Mouse (Mus musculus) lung, postnatal 0 days (tissue): ENCODE results near the gene Ccdc13.

Experiments
- CTCF ChIP-seq: IDR thresholded peaks from 2 replicates; pipeline ENCODE4 v1.5.1; 2016; ENCODE audit warnings: antibody characterized with exemption, mild to moderate bottlenecking
- EP300 ChIP-seq: IDR thresholded peaks from 2 replicates; pipeline ENCODE4 v1.6.1; 2016; ENCODE audit warnings: antibody characterized with exemption, mild to moderate bottlenecking, control low read depth

- TF ChIP-seq CTCF = no peak
- TF ChIP-seq EP300 = no peak
Measured at GRCm38 (mm10) chr9:121757835-121758814, 81.1 kb downstream of the Ccdc13 start.
